Mouse (Mus musculus): ENCODE measurements at regions not wholly inside any gene's neighbourhood (a gene's known extent, or its start where the extent isn't known, plus 50 kb on each side); places are given as distances from the start of the nearest gene placed in this dataset.
A peak's percentile ranks its signal among the peaks of the same experiment; 100 is the strongest.

GRCm38 (mm10) chr7:64061170-64061569, 92.5 kb upstream of the Trpm1 start:
- WGBS = 46% methylated on average over 4 of the region's 4 CpGs
- no peak for DNase-seq (ENCODE audit: low read depth, low spot score)

GRCm38 (mm10) chr7:64060582-64060981, 93.1 kb upstream of the Trpm1 start:
- DNase-seq (ENCODE audit: low read depth, low spot score) = no peak
- 79% methylated on average over 1 of the region's 1 CpGs for WGBS

GRCm38 (mm10) chr7:64060051-64060450, 93.6 kb upstream of the Trpm1 start:
- WGBS = 5% methylated on average over 1 of the region's 1 CpGs
- DNase-seq (ENCODE audit: low read depth, low spot score) = no peak

- no peak for DNase-seq (ENCODE audit: low read depth, low spot score)
- 58% methylated on average over 4 of the region's 4 CpGs for WGBS
These were observed 95.3 kb upstream of the Trpm1 start for GRCm38 (mm10) chr7:64058282-64058872.

- DNase-seq (ENCODE audit: low read depth, low spot score) = no peak
- WGBS = 25% methylated on average over 4 of the region's 4 CpGs
These were observed 95.8 kb upstream of the Trpm1 start for GRCm38 (mm10) chr7:64057873-64058272.

- no peak for DNase-seq (ENCODE audit: low read depth, low spot score)
- WGBS = 75% methylated on average over 3 of the region's 3 CpGs
These were observed 97.1 kb upstream of the Trpm1 start for GRCm38 (mm10) chr7:64056498-64056897.

GRCm38 (mm10) chr7:64054996-64055395, 98.6 kb upstream of the Trpm1 start:
- 76% methylated on average over 4 of the region's 4 CpGs for WGBS
- no peak for DNase-seq (ENCODE audit: low read depth, low spot score)

- WGBS = 65% methylated on average over 12 of the region's 12 CpGs
- no peak for DNase-seq (ENCODE audit: low read depth, low spot score)
These were observed 99.9 kb upstream of the Trpm1 start for GRCm38 (mm10) chr7:64053766-64054165.

GRCm38 (mm10) chr7:64052400-64052799, 101.2 kb upstream of the Trpm1 start:
- 54% methylated on average over 9 of the region's 9 CpGs for WGBS
- peak; percentile 39 for DNase-seq (ENCODE audit: low read depth, low spot score)

- no peak for DNase-seq (ENCODE audit: low read depth, low spot score)
- WGBS = 89% methylated on average over 3 of the region's 3 CpGs
These were observed 102.7 kb upstream of the Trpm1 start for GRCm38 (mm10) chr7:64050826-64051401.

- WGBS = 53% methylated on average over 5 of the region's 5 CpGs
- no peak for DNase-seq (ENCODE audit: low read depth, low spot score)
These were observed 103.4 kb upstream of the Trpm1 start for GRCm38 (mm10) chr7:64050246-64050645.

GRCm38 (mm10) chr7:64049183-64049965, 104.3 kb upstream of the Trpm1 start:
- DNase-seq (ENCODE audit: low read depth, low spot score) = no peak
- 65% methylated on average over 11 of the region's 11 CpGs for WGBS

GRCm38 (mm10) chr7:64048452-64049182, 105.0 kb upstream of the Trpm1 start:
- WGBS = 14% methylated on average over 21 of the region's 21 CpGs
- DNase-seq (ENCODE audit: low read depth, low spot score) = no peak

GRCm38 (mm10) chr7:64047831-64048230, 105.8 kb upstream of the Trpm1 start:
- WGBS = 84% methylated on average over 4 of the region's 4 CpGs
- no peak for DNase-seq (ENCODE audit: low read depth, low spot score)

- no peak for DNase-seq (ENCODE audit: low read depth, low spot score)
- WGBS = 82% methylated on average over 3 of the region's 3 CpGs
These were observed 106.6 kb upstream of the Klf13 start for GRCm38 (mm10) chr7:64045292-64045691.

GRCm38 (mm10) chr7:64042978-64043377, 104.3 kb upstream of the Klf13 start:
- no peak for DNase-seq (ENCODE audit: low read depth, low spot score)
- WGBS = 49% methylated on average over 2 of the region's 2 CpGs

- 92% methylated on average over 7 of the region's 7 CpGs for WGBS
- DNase-seq (ENCODE audit: low read depth, low spot score) = no peak
These were observed 102.6 kb upstream of the Klf13 start for GRCm38 (mm10) chr7:64041303-64041702.

- WGBS = 78% methylated on average over 7 of the region's 7 CpGs
- DNase-seq (ENCODE audit: low read depth, low spot score) = no peak
These were observed 101.5 kb upstream of the Klf13 start for GRCm38 (mm10) chr7:64040026-64040737.

- no peak for DNase-seq (ENCODE audit: low read depth, low spot score)
These were observed 99.1 kb upstream of the Klf13 start for GRCm38 (mm10) chr7:64037701-64038231.

More at GRCm38 (mm10) chr7:64037701-64038231, 99.1 kb upstream of the Klf13 start:
- WGBS = 77% methylated on average over 8 of the region's 8 CpGs
